Mouse (Mus musculus) naive thymus-derived CD4-positive, alpha-beta T cell, adult 5 months (primary cell): Measurements from ENCODE around the gene 1700030J22Rik. TPM values are rescaled to one million over a fixed set of nuclear protein-coding genes. Genes with fewer than 3 reads are reported as not detected.

Experiments
- polyA plus RNA-seq: library from polyadenylated mRNA; unstranded; fragments of 100-300 nt; shearing (Covaris generic); gene quantifications from one replicate; pipeline ENCODE4 v1.2.1, GENCODE M21; 2017

The 1700030J22Rik gene
- polyA plus RNA-seq = 0.47 TPM

GRCm38 (mm10) chr8:116978631-116979256 lies at the start of gene 1700030J22Rik:
Gene 1700030J22Rik (minus strand): TSS chr8:116978959.

GRCm38 (mm10) chr8:116993095-116993867 lies 14.5 kb upstream of the 1700030J22Rik start, which contains the start of gene Gcsh:
Gene Gcsh (minus strand): TSS chr8:116993537.

GRCm38 (mm10) chr8:116943161-116943554 lies 35.6 kb downstream of the 1700030J22Rik start, which contains the start of gene Atmin:
Gene Atmin (plus strand): TSS chr8:116943393.

GRCm38 (mm10) chr8:116921337-116922059 lies 57.3 kb downstream of the 1700030J22Rik start, which contains the start of the genes Cmc2 and Cenpn:
Gene Cmc2 (minus strand): TSS chr8:116921455.
Gene Cenpn (plus strand): TSS chr8:116921730.

Other genes starting within 250 kb of the 1700030J22Rik start
- gene Cdyl2, start 246.0 kb downstream of the 1700030J22Rik start, polyA plus RNA-seq = 33.0 TPM
- gene Cmc2, start 57.5 kb downstream of the 1700030J22Rik start, polyA plus RNA-seq = 12.1 TPM
- 1.9 TPM for gene Cenpn, start 57.2 kb downstream of the 1700030J22Rik start, polyA plus RNA-seq
- 16.6 TPM for gene Atmin, start 35.6 kb downstream of the 1700030J22Rik start, polyA plus RNA-seq
- gene Gcsh, start 14.6 kb upstream of the 1700030J22Rik start, polyA plus RNA-seq = 10.6 TPM
- 0.06 TPM for gene Pkd1l2, start 103.5 kb upstream of the 1700030J22Rik start, polyA plus RNA-seq
- not detected for gene Bco1, start 116.9 kb upstream of the 1700030J22Rik start, polyA plus RNA-seq
- gene Gan, start 179.2 kb upstream of the 1700030J22Rik start, polyA plus RNA-seq = 3.2 TPM